Mouse (Mus musculus) megakaryocyte, embryonic 14.5 days (primary cell): ENCODE measurements around the gene Fam83c.

Source experiments
- FLI1 ChIP-seq: IDR thresholded peaks from 2 replicates; pipeline ENCODE4 v1.6.1; 2012; ENCODE audit warnings: low read length, inconsistent platforms, mixed read lengths
- GATA1 ChIP-seq: IDR thresholded peaks from 3 replicates; pipeline ENCODE4 v1.6.1; 2012; ENCODE audit warnings: mixed read lengths, low read length, inconsistent platforms, borderline replicate concordance

GRCm38 (mm10) chr2:155878964-155879876, 44.6 kb upstream of the Fam83c start:
- TF ChIP-seq GATA1 (no peak), FLI1 (no peak)
